Mouse (Mus musculus): ENCODE measurements at regions not wholly inside any gene's neighbourhood (a gene's known extent, or its start where the extent isn't known, plus 50 kb on each side); places are given as distances from the start of the nearest gene placed in this dataset.

DNA sequence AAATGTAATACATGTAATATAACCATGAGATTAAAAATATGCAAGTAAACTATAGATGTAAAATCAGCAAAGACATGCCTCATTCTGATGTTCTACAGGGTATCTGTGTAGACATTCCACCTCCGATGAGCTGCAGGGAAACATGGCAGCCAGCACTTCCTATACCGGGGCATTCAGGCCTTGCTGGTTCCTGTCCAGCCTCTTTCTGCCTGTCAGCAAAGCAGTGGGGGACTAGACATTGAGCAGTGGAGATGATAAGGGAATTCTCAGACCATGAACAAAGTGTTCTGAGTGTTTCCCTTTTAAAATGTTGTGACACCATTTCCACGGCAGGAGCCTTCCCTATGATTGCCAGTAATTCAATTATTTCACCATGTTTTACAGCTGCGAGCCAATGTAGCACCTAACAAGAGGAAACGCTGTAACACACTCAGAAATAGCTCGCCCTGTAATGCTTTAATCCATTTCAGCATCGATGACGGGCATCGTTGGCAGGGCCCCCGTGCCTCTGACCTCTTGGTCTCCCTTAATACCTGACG lies 391.6 kb downstream of the Tox3 start:
- no peak for TF ChIP-seq CTCF (conservative IDR thresholded peaks at IDR 0.05; ENCODE audit: insufficient read depth, insufficient read length, low read depth, low read length)
- TF ChIP-seq POLR2A (IDR thresholded peaks at IDR 0.05; ENCODE audit: low read depth, low read length) = no peak

Data from kidney, adult 2 months (tissue).